Mouse (Mus musculus) limb, embryonic 11.5 days (tissue): Measurements from ENCODE around the gene Mss51. TPM values are rescaled to one million over a fixed set of nuclear protein-coding genes. Genes with fewer than 3 reads are reported as not detected.
A peak's percentile ranks its signal among the peaks of the same experiment; 100 is the strongest.

Experiments used
- ATAC-seq: fragments of 200-750 bp; cut with Nextera tagmentation; 2 replicates; pipeline ENCODE4 v1.8.0; 2017; ENCODE audit warnings: low read depth; ENCODE audit not compliant: insufficient number of reproducible peaks, low FRiP score, low TSS enrichment
- DNase-seq: peaks from one replicate; pipeline ENCODE4 v3.0.0-alpha.2; 2015; ENCODE audit warnings: low spot score
- H3K27ac ChIP-seq: fragments of 300-500 bp; sonication (generic); replicated peaks from 2 replicates; pipeline ENCODE4 v1.5.1; 2014; ENCODE audit warnings: low read depth, mild to moderate bottlenecking, low read length
- H3K27me3 ChIP-seq: fragments of 300-500 bp; sonication (generic); 2 replicates; pipeline ENCODE4 v1.6.1; 2014; ENCODE audit warnings: mild to moderate bottlenecking, low read length, mixed read lengths; ENCODE audit not compliant: control insufficient read depth, insufficient read depth
- H3K36me3 ChIP-seq: fragments of 300-500 bp; sonication (generic); 2 replicates; pipeline ENCODE4 v1.6.1; 2014; ENCODE audit warnings: mild to moderate bottlenecking, low read length, moderate library complexity, mixed read lengths; ENCODE audit not compliant: control insufficient read depth, insufficient read depth
- H3K4me1 ChIP-seq: fragments of 300-500 bp; sonication (generic); 2 replicates; pipeline ENCODE4 v1.6.1; 2014; ENCODE audit warnings: low read length, mixed read lengths; ENCODE audit not compliant: control insufficient read depth, insufficient read depth
- H3K4me2 ChIP-seq: fragments of 300-500 bp; sonication (generic); 2 replicates; pipeline ENCODE4 v1.6.1; 2014; ENCODE audit warnings: low read depth, mild to moderate bottlenecking, moderate library complexity; ENCODE audit not compliant: severe bottlenecking
- H3K4me3 ChIP-seq: fragments of 300-500 bp; sonication (generic); 2 replicates; pipeline ENCODE4 v1.5.1; 2014; ENCODE audit warnings: low read depth, low read length
- H3K9ac ChIP-seq: fragments of 300-500 bp; sonication (generic); 2 replicates; pipeline ENCODE4 v1.6.1; 2014; ENCODE audit warnings: mild to moderate bottlenecking, low read length
- H3K9me3 ChIP-seq: fragments of 300-500 bp; sonication (generic); 2 replicates; pipeline ENCODE4 v1.6.1; 2016; ENCODE audit warnings: low read length; ENCODE audit not compliant: control insufficient read depth
- WGBS: fragments of 180-500 bp; shearing (Covaris S2); extraction: QIAGEN DNeasy Blood & Tissue Kit; methylation state at CpG from one replicate; pipeline ENCODE4 v1.1.7; 2014; 5-methylcytosine and 5-hydroxymethylcytosine counted together
- polyA plus RNA-seq: library from polyadenylated mRNA; unstranded; fragments of >200 nt; fragmentation: Nextera tagmentation; extraction: Ambion mirVana; gene quantifications from 2 replicates; pipeline ENCODE4 v1.2.1, GENCODE M21; 2014

The Mss51 gene
- 1.7 and 1.8 TPM in 2 replicates for polyA plus RNA-seq

DNA sequence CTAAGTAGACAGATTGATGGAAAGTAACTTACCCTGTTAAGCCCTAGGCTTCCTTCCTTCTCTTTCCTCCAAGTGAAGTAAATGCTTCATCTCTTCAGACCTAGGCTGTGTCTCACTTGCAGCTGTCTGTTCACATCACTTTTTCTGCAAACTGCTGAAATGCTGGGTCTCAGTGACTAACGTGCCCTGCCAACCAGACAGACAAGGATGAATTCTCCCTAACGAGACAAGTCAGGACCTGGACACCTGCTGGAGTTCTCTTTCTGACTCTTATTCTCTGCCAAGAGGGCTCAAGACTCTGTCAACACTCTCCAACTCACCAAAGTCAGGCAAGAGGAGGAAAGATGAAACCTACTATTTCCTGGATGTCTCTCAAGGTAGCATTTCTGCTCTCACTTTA is at the start of gene Mss51:
Gene Mss51 (minus strand): TSS at position 299 of the 400 bp plus-strand sequence.
- Histone ChIP-seq H3K4me2 (no peak within 1 kb of the TSS), H3K4me1 (no peaks in the 10 kb centered on the region), H3K36me3 (peaks cover 2% of the 10 kb centered on the region), H3K9me3 (no peaks in the 10 kb centered on the region), H3K27me3 (no peaks in the 10 kb centered on the region), H3K4me3 (no peak within 1 kb of the TSS), H3K27ac (no peak within 1 kb of the TSS), H3K9ac (no peak within 1 kb of the TSS)
- ATAC-seq (no peak), DNase-seq (no peak)
- WGBS, result 80% methylated on average over 2 of the region's 2 CpGs

DNA sequence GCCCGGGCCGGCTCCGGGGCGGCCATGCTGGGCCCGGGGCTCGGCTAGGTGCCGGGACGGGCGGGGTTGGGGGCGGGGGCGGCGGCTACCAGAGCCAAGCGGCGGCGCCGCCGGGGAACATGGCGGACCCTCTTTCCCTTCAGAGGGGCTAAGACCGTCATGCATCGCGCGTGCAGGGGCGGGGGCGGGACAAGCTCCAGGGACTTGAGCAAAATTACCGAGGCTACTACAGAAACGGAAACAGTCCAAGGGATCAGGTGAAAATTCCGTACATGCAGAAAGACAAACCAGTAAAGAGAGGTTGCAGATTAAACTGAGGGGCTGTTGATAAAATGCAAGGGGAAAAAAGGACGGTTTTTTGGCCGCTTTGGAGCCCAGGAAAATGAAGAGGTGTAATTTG is 49.7 kb upstream of the Mss51 start, which contains the start of gene Ppp3cb:
Gene Ppp3cb (minus strand): TSS at position 159 of the 400 bp plus-strand sequence.
- ATAC-seq (peak; percentile 92), DNase-seq (peak; percentile 88)
- no peaks in the 10 kb centered on the region for H3K27me3 ChIP-seq
- H3K9ac ChIP-seq, result peak within 1 kb of the TSS; percentile 96
- H3K4me1 ChIP-seq, result no peaks in the 10 kb centered on the region
- no peaks in the 10 kb centered on the region for H3K9me3 ChIP-seq
- H3K4me3 ChIP-seq, result peak within 1 kb of the TSS; percentile 96
- under 1% methylated on average over 24 of the region's 29 CpGs for WGBS
- H3K36me3 ChIP-seq, result no peaks in the 10 kb centered on the region; the same call in 1 of the 2 replicates
- H3K4me2 ChIP-seq, result peak within 1 kb of the TSS; percentile 44
- H3K27ac ChIP-seq, result peak within 1 kb of the TSS; percentile 99

DNA sequence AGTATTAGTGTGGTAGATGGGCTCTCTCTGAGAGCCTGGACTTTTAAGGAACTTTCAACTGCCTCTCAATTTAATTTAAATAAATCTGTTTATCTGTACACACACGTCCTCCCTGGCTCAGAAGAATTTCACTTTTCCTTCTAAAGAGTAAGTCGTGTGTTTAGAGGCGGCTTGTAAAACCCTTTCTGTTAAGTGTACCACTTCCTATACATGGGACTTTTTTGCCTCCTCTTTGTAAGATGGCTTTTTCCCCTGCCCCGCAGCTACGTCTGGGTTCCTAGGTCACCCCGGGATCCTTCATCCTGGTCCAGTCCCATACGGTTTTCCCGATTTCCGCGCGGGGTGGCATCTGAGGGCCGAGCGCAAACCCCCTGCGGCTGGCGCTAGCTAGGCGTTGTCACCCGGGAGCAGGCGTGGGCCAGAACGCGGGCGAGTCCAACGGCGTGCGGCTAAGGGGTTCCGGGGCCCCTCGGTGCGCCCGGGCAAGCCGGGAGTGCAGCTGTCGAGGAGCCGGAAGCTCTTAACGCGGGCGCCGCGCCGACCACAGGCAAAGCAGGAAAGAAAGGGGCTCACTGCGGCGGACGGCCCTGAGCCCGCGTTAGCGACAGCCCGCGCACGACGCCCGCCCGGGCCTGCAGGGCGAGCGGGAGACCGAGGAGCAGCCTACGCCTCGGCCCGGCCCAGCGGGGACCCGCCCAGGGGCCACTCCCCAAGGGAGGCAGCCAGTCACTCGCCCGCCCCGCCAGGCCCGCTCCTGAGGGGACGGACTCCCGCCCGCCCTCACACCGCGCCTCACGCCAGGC is 49.0 kb upstream of the Mss51 start:
- Histone ChIP-seq H3K4me3 (peak overlapping the region; percentile 96), H3K27ac (peak overlapping the region; percentile 99), H3K4me1 (no peaks in the 10 kb centered on the region), H3K9me3 (no peaks in the 10 kb centered on the region), H3K4me2 (peak overlapping the region; percentile 44), H3K9ac (peak overlapping the region; percentile 96), H3K36me3 (no peaks in the 10 kb centered on the region), H3K27me3 (no peaks in the 10 kb centered on the region)
- DNase-seq (peak; percentile 86), ATAC-seq (peak; percentile 98)
- WGBS, result under 1% methylated on average over 59 of the region's 67 CpGs

DNA sequence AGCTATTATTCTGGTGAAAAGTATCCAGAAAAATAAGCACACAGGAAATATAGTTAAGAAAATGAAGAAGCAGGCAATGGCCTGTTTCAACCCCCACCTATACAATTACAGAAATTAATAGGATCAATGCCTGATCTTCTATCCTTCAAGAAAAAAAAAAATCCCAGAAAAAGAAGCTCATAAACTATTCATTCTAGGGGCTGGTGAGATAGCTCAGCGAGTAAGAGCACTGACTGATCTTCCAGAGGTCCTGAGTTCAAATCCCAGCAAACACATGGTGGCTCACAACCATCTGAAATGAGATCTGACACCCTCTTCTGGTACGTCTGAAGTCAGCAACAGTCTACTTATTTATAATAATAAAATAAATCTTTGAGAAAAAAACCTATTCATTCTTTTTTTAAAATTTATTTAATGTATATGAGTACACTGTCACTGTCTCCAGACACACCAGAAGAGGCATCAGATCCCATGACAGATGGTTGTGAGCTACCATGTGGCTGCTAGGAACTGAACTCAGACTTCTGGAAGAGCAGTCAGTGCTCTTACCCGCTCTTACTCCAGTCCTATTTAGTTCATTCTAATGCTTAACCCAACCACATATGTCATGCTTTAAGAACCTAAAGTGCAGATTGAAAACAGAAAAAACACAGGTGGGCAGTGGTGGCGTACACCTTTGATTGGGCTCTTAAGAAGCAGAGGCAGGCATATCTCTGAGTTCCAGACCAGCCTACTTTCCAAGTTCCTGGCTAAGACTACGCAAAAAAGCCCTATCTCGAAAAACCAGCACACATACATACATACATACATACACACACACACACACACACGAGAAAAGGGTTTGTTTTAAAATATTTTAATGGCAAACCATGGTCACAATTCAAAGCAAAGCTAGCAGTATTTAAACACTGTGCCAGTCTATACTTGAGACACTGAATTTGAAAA is 48.0 kb upstream of the Mss51 start:
- Histone ChIP-seq H3K4me1 (no peaks in the 10 kb centered on the region), H3K27me3 (no peaks in the 10 kb centered on the region), H3K9me3 (no peaks in the 10 kb centered on the region), H3K4me2 (peak overlapping the region; percentile 44; the same call in 1 of the 2 replicates), H3K36me3 (no peaks in the 10 kb centered on the region), H3K9ac (no peak overlapping the region), H3K27ac (no peak overlapping the region), H3K4me3 (peak overlapping the region; percentile 96; the same call in 1 of the 2 replicates)
- WGBS, result 88% methylated on average over 7 of the region's 7 CpGs
- no peak for DNase-seq
- no peak for ATAC-seq

DNA sequence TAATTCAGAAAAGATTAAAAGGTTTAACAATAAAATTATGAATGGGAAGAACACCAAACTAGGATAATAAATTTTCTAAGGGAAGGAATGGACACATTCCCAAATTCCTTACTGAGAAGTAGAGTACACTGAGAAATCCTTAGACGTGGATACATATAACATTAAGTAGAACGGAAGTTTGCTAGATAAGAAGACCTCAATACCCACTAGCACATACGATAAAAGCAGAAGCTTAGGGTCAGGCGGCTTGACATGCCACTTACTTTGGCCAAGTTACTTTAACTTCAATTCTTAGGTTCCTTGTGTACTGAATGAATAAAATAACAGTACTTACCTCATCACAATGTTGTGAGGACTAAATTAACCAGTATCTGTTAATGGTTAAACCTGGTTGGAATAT is 32.9 kb upstream of the Mss51 start:
- H3K4me3 ChIP-seq, result no peak overlapping the region
- ATAC-seq (no peak), DNase-seq (no peak)
- H3K36me3 ChIP-seq, result no peaks in the 10 kb centered on the region; the same call in 1 of the 2 replicates
- no peaks in the 10 kb centered on the region for H3K9me3 ChIP-seq
- no peaks in the 10 kb centered on the region for H3K27me3 ChIP-seq
- H3K4me2 ChIP-seq, result no peak overlapping the region
- H3K9ac ChIP-seq, result no peak overlapping the region
- H3K4me1 ChIP-seq, result no peaks in the 10 kb centered on the region
- H3K27ac ChIP-seq, result no peak overlapping the region
- WGBS, result 93% methylated on average over 4 of the region's 4 CpGs

DNA sequence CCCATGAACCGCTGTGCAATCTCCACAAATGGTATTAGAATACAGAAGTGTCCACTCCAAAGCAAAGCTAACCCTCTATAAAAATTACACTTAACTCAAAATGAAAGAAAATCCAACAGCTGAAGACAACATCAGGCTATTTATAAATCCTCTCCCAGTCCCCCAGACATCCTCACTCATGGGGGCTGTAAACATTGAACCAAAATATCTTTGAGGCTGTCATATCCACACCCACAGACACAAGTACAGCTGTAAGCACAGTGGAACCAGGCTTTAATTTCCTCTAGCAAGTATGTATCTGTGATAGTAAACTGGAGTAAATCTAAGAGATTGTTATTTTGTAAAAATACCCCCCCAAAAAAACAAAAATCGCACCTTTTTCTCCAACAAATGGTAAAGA is 23.5 kb upstream of the Mss51 start:
- 93% methylated on average over 2 of the region's 2 CpGs for WGBS
- H3K36me3 ChIP-seq, result peaks cover 4% of the 10 kb centered on the region
- ATAC-seq, result no peak

DNA sequence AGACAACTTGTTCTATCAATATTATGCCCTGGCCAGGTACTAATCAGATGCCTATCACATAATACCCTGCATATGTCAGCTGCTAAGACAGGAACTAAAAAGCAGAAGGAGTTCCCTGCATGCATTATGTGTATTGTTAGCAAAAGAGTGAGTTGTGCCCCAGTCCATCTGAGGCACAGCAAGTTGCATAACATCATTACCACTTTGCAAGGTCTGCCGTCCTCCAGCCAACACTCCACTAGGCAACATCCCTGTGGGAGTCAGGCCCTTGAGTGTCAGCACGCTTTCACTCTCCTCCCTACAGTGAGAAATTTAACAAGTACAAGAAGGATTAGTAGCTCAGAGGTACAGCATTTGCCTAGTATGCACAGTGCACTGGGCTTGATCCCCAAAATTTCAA is 11.7 kb upstream of the Mss51 start:
- no peak for ATAC-seq
- DNase-seq, result no peak
- no peak overlapping the region for H3K27ac ChIP-seq
- no peaks in the 10 kb centered on the region for H3K4me1 ChIP-seq
- WGBS, result 87% methylated on average over 2 of the region's 2 CpGs
- H3K4me3 ChIP-seq, result no peak overlapping the region
- H3K9me3 ChIP-seq, result no peaks in the 10 kb centered on the region
- H3K36me3 ChIP-seq, result peaks cover 3% of the 10 kb centered on the region
- H3K4me2 ChIP-seq, result no peak overlapping the region
- no peaks in the 10 kb centered on the region for H3K27me3 ChIP-seq
- H3K9ac ChIP-seq, result no peak overlapping the region

More for the DNA sequence above, 23.5 kb upstream of the Mss51 start:
- Histone ChIP-seq H3K9ac (no peak overlapping the region), H3K4me3 (no peak overlapping the region), H3K4me1 (no peaks in the 10 kb centered on the region), H3K27ac (no peak overlapping the region), H3K4me2 (no peak overlapping the region), H3K9me3 (no peaks in the 10 kb centered on the region), H3K27me3 (no peaks in the 10 kb centered on the region)
- no peak for DNase-seq

DNA sequence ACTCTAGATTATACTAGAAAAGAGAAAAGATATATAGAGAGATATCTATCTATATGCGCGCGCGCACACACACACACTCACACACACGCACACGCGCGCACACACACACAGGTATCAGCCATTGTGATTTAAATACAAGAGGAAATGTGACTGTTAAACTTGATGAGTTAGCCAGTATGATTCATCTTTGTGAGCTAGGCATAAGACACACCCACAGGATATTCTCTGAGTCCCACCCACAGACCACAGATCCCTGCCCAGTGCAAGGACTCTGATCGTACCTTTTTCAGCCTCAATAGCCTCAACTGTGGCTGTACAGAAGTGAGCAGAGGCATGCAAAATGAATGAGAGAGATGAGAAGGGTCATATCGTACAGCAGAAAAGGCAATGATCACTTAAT is 6.3 kb upstream of the Mss51 start:
- Histone ChIP-seq H3K9ac (no peak overlapping the region), H3K4me3 (no peak overlapping the region), H3K4me1 (no peaks in the 10 kb centered on the region), H3K27me3 (no peaks in the 10 kb centered on the region), H3K36me3 (peaks cover 3% of the 10 kb centered on the region), H3K27ac (no peak overlapping the region), H3K4me2 (no peak overlapping the region), H3K9me3 (no peaks in the 10 kb centered on the region)
- no peak for ATAC-seq
- WGBS, result 97% methylated on average over 10 of the region's 10 CpGs
- no peak for DNase-seq
